28 mouse cellular contexts compared by ENCODE assay signal in the genomic region with DNA sequence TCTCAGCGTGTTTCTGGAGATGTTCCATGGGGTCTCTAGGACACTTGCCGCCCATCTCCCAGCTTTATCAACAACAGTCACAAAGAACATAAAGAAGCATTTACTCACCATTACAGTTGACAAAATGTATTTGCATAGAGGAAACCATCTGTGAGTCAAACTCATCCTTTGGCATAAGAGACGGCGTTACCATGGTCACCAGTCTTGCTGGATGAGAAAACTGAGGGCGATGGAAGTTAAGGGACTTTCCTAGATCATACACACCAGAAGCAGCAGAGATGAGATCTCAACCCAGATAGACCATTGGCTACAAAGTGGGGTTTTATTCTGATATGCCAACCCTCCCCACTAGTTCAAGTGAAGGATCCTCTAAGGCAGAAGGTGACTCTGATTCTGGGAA.
DNase-seq lines count a peak whose midpoint lies in the region; ATAC-seq lines count a peak whose summit lies in the region.
"Had no signal": no experiment of that assay in that cellular context is flagged by ENCODE, and none has a peak within 500 bp of the region (broad histone marks: within the 10 kb centered on the region; RNA-seq: fewer than 3 reads in every experiment).

No protein-coding gene starts in this region.

- no peaks in the 10 kb centered on the region for H3K36me3 ChIP-seq in forebrain, embryonic 14.5 days (ENCODE audit: control insufficient read depth, insufficient read depth, low read length)
- no peaks in the 10 kb centered on the region for H3K36me3 ChIP-seq in forebrain, embryonic 11.5 days (ENCODE audit: control insufficient read depth, insufficient read depth, low read length)
- H3K36me3 ChIP-seq in heart, embryonic 10.5 days: no peaks in the 10 kb centered on the region
- H3K36me3 ChIP-seq in liver, embryonic 11.5 days (ENCODE audit: control insufficient read depth, insufficient read depth, low read length): no peaks in the 10 kb centered on the region
- H3K36me3 ChIP-seq: embryonic facial prominence, embryonic 10.5 days; embryonic facial prominence, embryonic 15.5 days; forebrain, embryonic 15.5 days; heart, embryonic 15.5 days; kidney, embryonic 15.5 days; limb, embryonic 12.5 days; lung, embryonic 15.5 days; midbrain, embryonic 10.5 days; midbrain, embryonic 15.5 days had no signal

- intact Hi-C loops in left cerebral cortex, postnatal 36 days (cut with DNase I): no loop called here

- H3K4me1 ChIP-seq in forebrain, embryonic 14.5 days (ENCODE audit: control insufficient read depth, insufficient read depth, low read length): no peaks in the 10 kb centered on the region
- H3K4me1 ChIP-seq in forebrain, embryonic 11.5 days (replicated peaks; ENCODE audit: control insufficient read depth, insufficient read depth, low read length): 0 out of 2 replicates have a peak, but pooled peaks cover 2% of the 10 kb centered on the region
- H3K4me1 ChIP-seq in heart, embryonic 10.5 days: no peaks in the 10 kb centered on the region
- no peaks in the 10 kb centered on the region for H3K4me1 ChIP-seq in liver, embryonic 11.5 days (replicated peaks; ENCODE audit: control insufficient read depth, insufficient read depth, low read length)
- H3K4me1 ChIP-seq: embryonic facial prominence, embryonic 10.5 days; embryonic facial prominence, embryonic 15.5 days; heart, embryonic 15.5 days; kidney, embryonic 15.5 days; limb, embryonic 12.5 days; lung, embryonic 15.5 days had no signal

- H3K9ac ChIP-seq in forebrain, embryonic 14.5 days (ENCODE audit: low read length): no peak overlapping the region
- H3K9ac ChIP-seq in forebrain, embryonic 11.5 days (ENCODE audit: low read length): no peak overlapping the region
- no peak overlapping the region for H3K9ac ChIP-seq in liver, embryonic 11.5 days (ENCODE audit: low read depth, low read length)
- H3K9ac ChIP-seq: embryonic facial prominence, embryonic 15.5 days; forebrain, embryonic 15.5 days; heart, embryonic 15.5 days; kidney, embryonic 15.5 days; limb, embryonic 12.5 days; lung, embryonic 15.5 days; midbrain, embryonic 15.5 days had no signal

- H3K27ac ChIP-seq in forebrain, embryonic 14.5 days (ENCODE audit: low read depth, low read length): no peak overlapping the region
- no peak overlapping the region for H3K27ac ChIP-seq in forebrain, embryonic 11.5 days (ENCODE audit: low read depth, low read length)
- H3K27ac ChIP-seq in heart, embryonic 10.5 days: no peak overlapping the region
- H3K27ac ChIP-seq in liver, embryonic 11.5 days (ENCODE audit: low read depth, low read length): no peak overlapping the region
- H3K27ac ChIP-seq: embryonic facial prominence, embryonic 10.5 days; embryonic facial prominence, embryonic 15.5 days; forebrain, embryonic 15.5 days; heart, embryonic 15.5 days; kidney, embryonic 15.5 days; limb, embryonic 12.5 days; lung, embryonic 15.5 days; midbrain, embryonic 10.5 days; midbrain, embryonic 15.5 days had no signal

- no peaks in the 10 kb centered on the region for H3K27me3 ChIP-seq in forebrain, embryonic 14.5 days (replicated peaks; ENCODE audit: control insufficient read depth, insufficient read depth, low read length)
- no peaks in the 10 kb centered on the region for H3K27me3 ChIP-seq in forebrain, embryonic 11.5 days (ENCODE audit: control insufficient read depth, insufficient read depth, low read length)
- no peaks in the 10 kb centered on the region for H3K27me3 ChIP-seq in heart, embryonic 10.5 days (ENCODE audit: insufficient read depth, poor library complexity, severe bottlenecking)
- H3K27me3 ChIP-seq in liver, embryonic 11.5 days (replicated peaks; ENCODE audit: control insufficient read depth, insufficient read depth, low read length): no peaks in the 10 kb centered on the region
- H3K27me3 ChIP-seq: embryonic facial prominence, embryonic 15.5 days; forebrain, embryonic 15.5 days; heart, embryonic 15.5 days; kidney, embryonic 15.5 days; limb, embryonic 12.5 days; lung, embryonic 15.5 days; midbrain, embryonic 15.5 days had no signal

- H3K9me3 ChIP-seq in forebrain, embryonic 14.5 days (replicated peaks; ENCODE audit: control insufficient read depth, low read length): no peaks in the 10 kb centered on the region
- no peaks in the 10 kb centered on the region for H3K9me3 ChIP-seq in forebrain, embryonic 11.5 days (ENCODE audit: control insufficient read depth, low read length)
- no peaks in the 10 kb centered on the region for H3K9me3 ChIP-seq in heart, embryonic 10.5 days
- no peaks in the 10 kb centered on the region for H3K9me3 ChIP-seq in liver, embryonic 11.5 days (ENCODE audit: control insufficient read depth, low read length)
- H3K9me3 ChIP-seq: embryonic facial prominence, embryonic 10.5 days; embryonic facial prominence, embryonic 15.5 days; forebrain, embryonic 15.5 days; heart, embryonic 15.5 days; kidney, embryonic 15.5 days; limb, embryonic 12.5 days; lung, embryonic 15.5 days; midbrain, embryonic 10.5 days; midbrain, embryonic 15.5 days had no signal

- no peak overlapping the region for H3K4me2 ChIP-seq in forebrain, embryonic 14.5 days (ENCODE audit: low read length)
- no peak overlapping the region for H3K4me2 ChIP-seq in forebrain, embryonic 11.5 days (ENCODE audit: low read depth, low read length, severe bottlenecking)
- no peak overlapping the region for H3K4me2 ChIP-seq in liver, embryonic 11.5 days
- H3K4me2 ChIP-seq: embryonic facial prominence, embryonic 15.5 days; forebrain, embryonic 15.5 days; heart, embryonic 15.5 days; kidney, embryonic 15.5 days; limb, embryonic 12.5 days; lung, embryonic 15.5 days; midbrain, embryonic 15.5 days had no signal

- ATAC-seq in forebrain, embryonic 14.5 days: no peak
- ATAC-seq in forebrain, embryonic 11.5 days (replicated peaks; ENCODE audit: low FRiP score): no peak
- ATAC-seq in liver, embryonic 11.5 days (replicated peaks; ENCODE audit: low FRiP score): no peak
- ATAC-seq: activated CD4-positive, CD25-positive, alpha-beta regulatory T cell, adult 4 months; forebrain, embryonic 15.5 days; hindbrain, embryonic 16.5 days; midbrain, embryonic 15.5 days had no signal

- peak; percentile 27 for DNase-seq in forebrain, embryonic 14.5 days (ENCODE audit: low spot score)
- DNase-seq in forebrain, embryonic 11.5 days (ENCODE audit: low spot score): no peak
- DNase-seq in heart, adult 11 months: peak; percentile 70
- DNase-seq in heart, embryonic 10.5 days (ENCODE audit: low spot score): no peak
- peak; percentile 49 to 51 for DNase-seq in left cerebral cortex, adult 18-20 months (ENCODE audit: low spot score in 2 of 2)
- DNase-seq in left cerebral cortex, postnatal 36 days (ENCODE audit: low spot score in 2 of 2): no peak
- DNase-seq in brain, adult 2 months (ENCODE audit: low read depth, low spot score): peak; percentile 84
- DNase-seq in liver, embryonic 11.5 days (ENCODE audit: low spot score): no peak
- DNase-seq: adrenal gland, adult 2 months; adrenal gland, postnatal 36 days; cerebellum, adult 8-10 months; cerebellum, postnatal 25 days; kidney, adult 18-20 months; kidney, postnatal 4 days; spleen, adult 18-20 months; thymus, adult 18-20 months; thymus, postnatal 25 days had no signal

- 83% methylated on average over 5 of the region's 5 CpGs for WGBS in forebrain, embryonic 14.5 days
- WGBS in forebrain, embryonic 11.5 days: 92% methylated on average over 5 of the region's 5 CpGs
- WGBS in heart, embryonic 10.5 days: 84% methylated on average over 5 of the region's 5 CpGs
- WGBS in liver, embryonic 11.5 days: 86% methylated on average over 5 of the region's 5 CpGs

- H3K4me3 ChIP-seq in forebrain, embryonic 14.5 days (ENCODE audit: low read depth, low read length): no peak overlapping the region
- no peak overlapping the region for H3K4me3 ChIP-seq in forebrain, embryonic 11.5 days (ENCODE audit: low read depth, low read length)
- H3K4me3 ChIP-seq in heart, embryonic 10.5 days: no peak overlapping the region
- no peak overlapping the region for H3K4me3 ChIP-seq in liver, embryonic 11.5 days (ENCODE audit: low read depth, low read length)
- H3K4me3 ChIP-seq: embryonic facial prominence, embryonic 10.5 days; embryonic facial prominence, embryonic 15.5 days; forebrain, embryonic 15.5 days; heart, embryonic 15.5 days; kidney, embryonic 15.5 days; limb, embryonic 12.5 days; lung, embryonic 15.5 days; midbrain, embryonic 10.5 days; midbrain, embryonic 15.5 days had no signal

Comparison
In these comparisons a context has a peak if more than half of its experiments do, and no peak if none do; other contexts are left out.
1. DNase-seq: peak in forebrain, embryonic 14.5 days (single experiment), heart, adult 11 months (single experiment), left cerebral cortex, adult 18-20 months (2 of 2) and brain, adult 2 months (single experiment); none in forebrain, embryonic 11.5 days (single experiment), heart, embryonic 10.5 days (single experiment), left cerebral cortex, postnatal 36 days (0 of 2) and liver, embryonic 11.5 days (single experiment).